11 mouse cellular contexts compared by ENCODE assay signal in the genomic region with DNA sequence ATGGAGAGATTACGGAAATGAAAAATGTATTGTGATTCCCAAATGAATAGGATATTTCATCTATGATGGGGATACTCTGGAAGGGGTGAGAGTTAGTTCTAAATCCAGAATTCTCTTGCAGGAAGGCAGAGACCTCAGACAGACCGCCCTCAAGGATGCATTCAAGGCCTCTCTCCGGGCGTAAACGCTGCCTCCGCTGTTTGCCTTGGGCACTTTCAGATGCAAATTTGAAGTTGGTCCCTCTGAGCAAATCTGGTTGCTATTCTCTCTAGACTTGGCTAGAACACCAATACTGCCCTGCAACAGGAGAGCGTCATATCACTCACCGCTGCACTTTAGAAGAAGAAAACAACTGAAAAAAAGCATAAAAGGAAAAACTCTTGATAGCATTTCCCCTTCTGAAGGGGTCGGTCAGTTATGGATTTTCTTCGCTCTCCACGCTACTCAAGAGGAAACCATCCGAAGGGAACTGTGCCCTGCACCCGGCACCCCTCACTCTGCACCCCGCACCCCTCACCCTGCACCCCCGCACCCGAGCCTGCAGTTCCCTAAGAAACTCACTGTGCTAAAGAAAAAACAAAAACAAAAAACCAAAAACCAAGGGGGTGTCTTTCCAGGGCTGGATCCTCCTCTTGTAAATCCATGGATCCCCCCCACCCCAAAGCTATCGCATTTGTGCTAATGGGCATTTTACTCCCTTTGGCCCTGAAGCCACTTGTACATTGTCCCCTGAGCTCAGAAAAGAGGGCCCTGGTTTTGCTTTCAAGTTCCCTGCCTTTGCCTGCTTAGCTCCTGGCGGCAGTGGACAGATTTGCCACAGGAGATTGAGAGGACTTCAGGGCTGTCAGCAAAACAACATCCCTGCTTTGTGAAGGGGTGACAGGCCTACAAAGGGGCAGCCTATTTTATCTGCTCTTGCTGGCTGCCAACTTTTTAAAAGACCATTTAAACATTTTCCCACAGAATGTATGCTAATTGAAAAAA.
DNase-seq lines count a peak whose midpoint lies in the region; ATAC-seq lines count a peak whose summit lies in the region.
"Had no signal": no experiment of that assay in that cellular context is flagged by ENCODE, and none has a peak within 500 bp of the region (broad histone marks: within the 10 kb centered on the region; RNA-seq: fewer than 3 reads in every experiment).

No protein-coding gene starts in this region.

- no peak overlapping the region for H3K9ac ChIP-seq in heart, embryonic 12.5 days
- peak overlapping the region; percentile 27; the same call in 1 of the 2 replicates for H3K9ac ChIP-seq in forebrain, embryonic 11.5 days (ENCODE audit: low read length)

- no peak for ATAC-seq in heart, embryonic 12.5 days (ENCODE audit: insufficient number of reproducible peaks, low FRiP score)
- peak; percentile 69 for ATAC-seq in forebrain, embryonic 11.5 days (replicated peaks; ENCODE audit: low FRiP score)

- no peak for DNase-seq in heart, adult 9 months (ENCODE audit: low spot score in 2 of 2)
- DNase-seq in ES-CJ7 (ENCODE audit: low read depth, low spot score) = peak; percentile 87
- peak; percentile 58 for DNase-seq in forebrain, embryonic 11.5 days (ENCODE audit: low spot score)
- peak; percentile 57 for DNase-seq in midbrain, embryonic 10.5 days (ENCODE audit: low spot score)
- DNase-seq in right cerebral cortex, postnatal 14 days = no peak
- no peak for DNase-seq in thymus, postnatal 4 days
- no peak for DNase-seq in natural killer cell, adult 2 months (ENCODE audit: low spot score in 2 of 2)
- DNase-seq: kidney, adult 11 months; liver had no signal

- 32% methylated on average over 18 of the region's 18 CpGs for WGBS in heart, embryonic 12.5 days
- 10% methylated on average over 18 of the region's 18 CpGs for WGBS in forebrain, embryonic 11.5 days
- WGBS in midbrain, embryonic 10.5 days = 10% methylated on average over 18 of the region's 18 CpGs

- H3K27ac ChIP-seq in heart, embryonic 12.5 days (ENCODE audit: poor library complexity, severe bottlenecking) = no peak overlapping the region
- H3K27ac ChIP-seq in forebrain, embryonic 11.5 days (ENCODE audit: low read depth, low read length) = peak overlapping the region; percentile 72
- H3K27ac ChIP-seq in midbrain, embryonic 10.5 days (replicated peaks) = peak overlapping the region; percentile 87
- H3K27ac ChIP-seq: macrophage had no signal

- H3K4me1 ChIP-seq in heart, embryonic 12.5 days (replicated peaks) = peaks cover 29% of the 10 kb centered on the region
- peaks cover 7% of the 10 kb centered on the region; the same call in 1 of the 2 replicates for H3K4me1 ChIP-seq in forebrain, embryonic 11.5 days (replicated peaks; ENCODE audit: control insufficient read depth, insufficient read depth, low read length)
- H3K4me1 ChIP-seq in midbrain, embryonic 10.5 days = peaks cover 47% of the 10 kb centered on the region

- H3K4me2 ChIP-seq in heart, embryonic 12.5 days = peak overlapping the region; percentile 41; the same call in 1 of the 2 replicates
- peak overlapping the region; percentile 32; the same call in 1 of the 2 replicates for H3K4me2 ChIP-seq in forebrain, embryonic 11.5 days (ENCODE audit: low read depth, low read length, severe bottlenecking)

- no peaks in the 10 kb centered on the region for H3K36me3 ChIP-seq in heart, embryonic 12.5 days
- H3K36me3 ChIP-seq in forebrain, embryonic 11.5 days (ENCODE audit: control insufficient read depth, insufficient read depth, low read length) = no peaks in the 10 kb centered on the region
- no peaks in the 10 kb centered on the region for H3K36me3 ChIP-seq in midbrain, embryonic 10.5 days

- H3K4me3 ChIP-seq in heart, embryonic 12.5 days = no peak overlapping the region
- H3K4me3 ChIP-seq in forebrain, embryonic 11.5 days (ENCODE audit: low read depth, low read length) = no peak overlapping the region
- peak overlapping the region; percentile 38 for H3K4me3 ChIP-seq in midbrain, embryonic 10.5 days

- H3K9me3 ChIP-seq in heart, embryonic 12.5 days (replicated peaks) = no peaks in the 10 kb centered on the region
- no peaks in the 10 kb centered on the region for H3K9me3 ChIP-seq in forebrain, embryonic 11.5 days (ENCODE audit: control insufficient read depth, low read length)
- H3K9me3 ChIP-seq in midbrain, embryonic 10.5 days (replicated peaks) = no peaks in the 10 kb centered on the region

- no peaks in the 10 kb centered on the region for H3K27me3 ChIP-seq in heart, embryonic 12.5 days (replicated peaks)
- H3K27me3 ChIP-seq in forebrain, embryonic 11.5 days (ENCODE audit: control insufficient read depth, insufficient read depth, low read length) = no peaks in the 10 kb centered on the region
- peaks cover 12% of the 10 kb centered on the region for H3K27me3 ChIP-seq in midbrain, embryonic 10.5 days (ENCODE audit: low read depth, poor library complexity, severe bottlenecking)

Comparison
In these comparisons a context has a peak if more than half of its experiments do, and no peak if none do; other contexts are left out.
1. DNase-seq: peak in ES-CJ7 (single experiment), forebrain, embryonic 11.5 days (single experiment) and midbrain, embryonic 10.5 days (single experiment); none in heart, adult 9 months (0 of 2), right cerebral cortex, postnatal 14 days (single experiment), thymus, postnatal 4 days (single experiment) and natural killer cell, adult 2 months (0 of 2).